9 mouse cellular contexts compared by ENCODE assay signal in genomic region chr1:45627840-45628239, GRCm38 (mm10).
A peak's percentile ranks its signal among the peaks of the same experiment; 100 is the strongest.
DNase-seq lines count a peak whose midpoint lies in the region; ATAC-seq lines count a peak whose summit lies in the region.
"Had no signal": no experiment of that assay in that cellular context is flagged by ENCODE, and none has a peak within 500 bp of the region (broad histone marks: within the 10 kb centered on the region; RNA-seq: fewer than 3 reads in every experiment).

No protein-coding gene starts in this region.

- H3K27me3 ChIP-seq in intestine, embryonic 15.5 days (replicated peaks) = no peaks in the 10 kb centered on the region
- H3K27me3 ChIP-seq: limb, embryonic 12.5 days had no signal

- H3K9me3 ChIP-seq in intestine, embryonic 15.5 days = no peaks in the 10 kb centered on the region

- peak; percentile 12 to 23 for DNase-seq in left cerebral cortex, adult 18-20 months (ENCODE audit: low spot score in 2 of 2)
- DNase-seq in left cerebral cortex, postnatal 4 days = no peak
- peak; percentile 74 for DNase-seq in Muller cell, postnatal 12 days (ENCODE audit: inconsistent ontology term)
- DNase-seq in embryo, embryonic 11.5 days (ENCODE audit: low read depth, low spot score) = peak; percentile 37
- peak; percentile 74 for DNase-seq in lung, postnatal 10 days
- no peak for DNase-seq in spleen, postnatal 36 days (ENCODE audit: low spot score in 2 of 2)
- DNase-seq in thymus, postnatal 4 days = no peak

- H3K4me1 ChIP-seq in intestine, embryonic 15.5 days (replicated peaks) = no peaks in the 10 kb centered on the region
- H3K4me1 ChIP-seq: limb, embryonic 12.5 days had no signal

- intact Hi-C loops in left cerebral cortex, postnatal 4 days (cut with DNase I) = loop anchor here (10.0 kb wide), 1 partner anchor 193 kb away; no protein-coding TSS in a partner anchor

- no peak overlapping the region for H3K27ac ChIP-seq in intestine, embryonic 15.5 days
- H3K27ac ChIP-seq: limb, embryonic 12.5 days had no signal

- no peak overlapping the region for H3K4me3 ChIP-seq in intestine, embryonic 15.5 days (replicated peaks)
- H3K4me3 ChIP-seq: limb, embryonic 12.5 days had no signal

- no peak overlapping the region for H3K4me2 ChIP-seq in intestine, embryonic 15.5 days (replicated peaks)
- H3K4me2 ChIP-seq: limb, embryonic 12.5 days had no signal

- 5% methylated on average over 2 of the region's 2 CpGs for WGBS in intestine, embryonic 15.5 days

- H3K9ac ChIP-seq in intestine, embryonic 15.5 days = no peak overlapping the region
- H3K9ac ChIP-seq: limb, embryonic 12.5 days had no signal

- no peaks in the 10 kb centered on the region for H3K36me3 ChIP-seq in intestine, embryonic 15.5 days
- H3K36me3 ChIP-seq: limb, embryonic 12.5 days had no signal

- 0 out of 2 replicates have a peak, but pooled peaks have one; percentile 43 for ATAC-seq in intestine, embryonic 15.5 days

Comparison
In these comparisons a context has a peak if more than half of its experiments do, and no peak if none do; other contexts are left out.
1. DNase-seq: peak in left cerebral cortex, adult 18-20 months (2 of 2), Muller cell, postnatal 12 days (single experiment), embryo, embryonic 11.5 days (single experiment) and lung, postnatal 10 days (single experiment); none in left cerebral cortex, postnatal 4 days (single experiment), spleen, postnatal 36 days (0 of 2) and thymus, postnatal 4 days (single experiment).